Mouse (Mus musculus) bone marrow macrophage, adult 2 months (primary cell): ENCODE measurements at regions not wholly inside any gene's neighbourhood (a gene's known extent, or its start where the extent isn't known, plus 50 kb on each side); places are given as distances from the start of the nearest gene placed in this dataset.

Experiments used
- H3K27ac ChIP-seq: 2 replicates; pipeline ENCODE4 v1.5.1; 2012; ENCODE audit warnings: low read depth, low read length; ENCODE audit not compliant: insufficient read depth
- H3K4me1 ChIP-seq: 2 replicates; pipeline ENCODE4 v1.6.1; 2012; ENCODE audit warnings: low read length; ENCODE audit not compliant: control insufficient read depth, insufficient read depth
- H3K4me3 ChIP-seq: 2 replicates; pipeline ENCODE4 v1.5.1; 2012; ENCODE audit warnings: mild to moderate bottlenecking, low read length, moderate library complexity; ENCODE audit not compliant: insufficient read depth
- CTCF ChIP-seq: IDR thresholded peaks from 2 replicates; pipeline ENCODE4 v1.5.1; 2012; ENCODE audit warnings: low read depth, mild to moderate bottlenecking, low read length, moderate library complexity
- POLR2A ChIP-seq: IDR thresholded peaks from 2 replicates; pipeline ENCODE4 v1.6.1; 2012; ENCODE audit warnings: mild to moderate bottlenecking, low read depth, low read length, borderline replicate concordance

- TF ChIP-seq CTCF (no peak), POLR2A (no peak)
- Histone ChIP-seq H3K4me3 (no peak overlapping the region), H3K27ac (no peak overlapping the region), H3K4me1 (peaks cover 3% of the 10 kb centered on the region)
These were observed 172.9 kb upstream of the Slc24a5 start for GRCm38 (mm10) chr2:124895002-124895401.

GRCm38 (mm10) chr2:124903556-124903955, 164.4 kb upstream of the Slc24a5 start:
- H3K4me3 ChIP-seq: no peak overlapping the region
- H3K27ac ChIP-seq: no peak overlapping the region
- H3K4me1 ChIP-seq: no peaks in the 10 kb centered on the region
- no peak for TF ChIP-seq POLR2A
- TF ChIP-seq CTCF: no peak

DNA sequence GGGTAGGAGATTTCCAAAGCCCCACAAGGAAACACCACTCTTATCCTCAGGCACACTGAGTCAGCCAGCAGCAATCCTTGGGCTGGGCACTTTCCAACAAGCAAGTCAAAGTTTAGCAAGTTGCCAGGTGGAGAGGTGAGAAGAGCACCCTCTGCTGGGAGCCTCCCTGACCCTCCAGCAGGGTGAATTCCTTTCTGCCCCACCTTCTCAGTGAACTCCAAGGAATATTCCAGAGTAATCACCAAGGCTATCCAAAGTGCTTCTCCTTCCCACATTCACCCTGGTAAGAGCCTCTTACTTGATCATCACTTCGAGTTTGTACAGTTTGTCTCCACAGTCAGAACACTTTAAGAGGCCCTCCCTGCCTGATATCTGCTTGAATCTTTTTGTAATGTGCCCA, 162.8 kb upstream of the Slc24a5 start:
- Histone ChIP-seq H3K4me1 (no peaks in the 10 kb centered on the region), H3K27ac (no peak overlapping the region), H3K4me3 (no peak overlapping the region)
- TF ChIP-seq POLR2A (no peak), CTCF (no peak)

- no peak overlapping the region for H3K27ac ChIP-seq
- H3K4me3 ChIP-seq: no peak overlapping the region
- no peaks in the 10 kb centered on the region for H3K4me1 ChIP-seq
- TF ChIP-seq CTCF (no peak), POLR2A (no peak)
These were observed 148.8 kb upstream of the Slc24a5 start for GRCm38 (mm10) chr2:124918986-124919761.

DNA sequence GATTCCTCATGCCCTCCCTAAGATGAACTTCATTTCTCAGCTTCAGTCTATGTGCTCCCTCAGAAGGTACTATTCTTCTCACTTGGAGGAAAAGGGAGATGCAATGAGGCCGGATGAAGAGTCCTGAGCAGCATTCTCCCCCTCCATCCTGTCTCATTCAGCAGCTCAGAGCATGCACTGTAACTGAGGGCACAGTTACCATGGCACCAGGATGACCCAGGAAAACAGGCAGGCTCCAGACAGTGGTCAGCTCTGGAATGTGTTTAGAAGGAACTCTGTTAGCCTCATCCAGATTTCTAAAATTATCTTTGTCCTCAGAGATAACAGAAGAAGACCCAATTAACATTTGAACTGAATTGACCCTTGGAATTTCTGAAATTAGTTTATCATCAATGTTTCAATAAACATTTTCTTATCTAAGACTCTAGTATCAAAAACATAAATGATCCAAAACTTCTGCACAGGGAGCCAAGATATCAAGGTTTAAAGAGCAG, 148.1 kb upstream of the Slc24a5 start:
- H3K27ac ChIP-seq: no peak overlapping the region
- no peak overlapping the region for H3K4me3 ChIP-seq
- TF ChIP-seq CTCF (no peak), POLR2A (no peak)
- no peaks in the 10 kb centered on the region for H3K4me1 ChIP-seq

- no peak overlapping the region for H3K4me3 ChIP-seq
- H3K4me1 ChIP-seq: no peaks in the 10 kb centered on the region
- H3K27ac ChIP-seq: no peak overlapping the region
- TF ChIP-seq CTCF (no peak), POLR2A (no peak)
These were observed 147.7 kb upstream of the Slc24a5 start for GRCm38 (mm10) chr2:124920265-124920664.

DNA sequence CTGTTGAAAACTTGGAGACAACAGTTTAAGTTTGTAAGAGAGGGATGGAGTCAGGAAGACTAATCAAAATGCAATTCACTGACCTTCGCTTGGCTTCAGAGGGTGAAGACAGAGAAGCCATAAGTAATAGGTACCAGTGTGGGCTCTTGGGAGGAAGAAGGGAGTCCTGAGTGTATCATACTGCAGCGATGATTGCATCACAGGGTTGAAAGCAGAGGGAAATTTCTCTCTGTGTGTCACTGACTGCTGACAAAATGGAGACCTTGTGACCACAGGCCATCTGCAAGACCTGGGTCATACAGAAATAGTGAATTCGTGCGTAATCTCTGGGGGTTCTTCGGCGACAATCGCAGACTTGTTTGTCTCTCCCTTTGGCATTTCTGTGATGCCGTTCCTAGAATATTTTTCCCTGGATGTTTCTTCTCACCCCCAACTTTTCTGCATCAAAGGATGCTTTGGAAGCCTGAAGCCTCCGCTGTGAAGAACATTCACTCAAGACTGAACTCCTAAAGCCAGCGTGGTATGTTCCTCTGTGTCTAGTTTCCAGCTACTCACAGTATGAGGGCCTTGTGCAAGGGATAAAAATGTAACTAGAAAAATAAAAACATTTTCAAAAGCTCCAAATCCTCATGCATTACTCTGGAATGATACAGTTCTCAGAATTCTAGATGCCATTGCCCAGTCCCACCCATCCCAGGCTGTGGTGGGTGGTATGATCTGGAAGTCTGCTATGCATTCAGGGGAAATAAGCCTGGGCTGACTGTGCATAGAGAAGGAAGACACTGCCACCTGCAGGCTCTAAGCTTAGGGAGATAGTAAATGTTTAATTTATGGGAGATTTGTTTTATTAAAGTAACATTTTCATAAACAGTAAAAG, 139.8 kb upstream of the Slc24a5 start:
- peak; percentile 48; the same call in 1 of the 2 replicates for TF ChIP-seq CTCF
- TF ChIP-seq POLR2A: no peak
- peaks cover 5% of the 10 kb centered on the region for H3K4me1 ChIP-seq
- H3K4me3 ChIP-seq: no peak overlapping the region
- H3K27ac ChIP-seq: no peak overlapping the region

DNA sequence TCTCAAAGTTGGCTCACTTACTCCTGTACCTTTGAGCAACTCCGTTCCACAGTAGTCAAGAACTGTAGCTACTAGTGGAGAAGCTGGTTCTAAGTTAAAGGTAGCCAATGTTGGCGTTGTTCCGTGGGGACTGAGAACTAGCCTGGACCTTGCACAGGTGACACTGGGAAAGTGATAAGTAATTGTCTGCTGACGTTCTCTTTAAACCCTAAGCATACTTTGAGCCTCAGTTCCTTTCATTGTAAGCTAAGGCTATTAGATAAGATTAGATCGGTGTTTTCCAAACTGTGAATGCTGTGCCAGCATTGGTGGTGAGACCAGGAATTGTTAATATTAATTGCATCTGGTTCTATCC, 139.2 kb upstream of the Slc24a5 start:
- Histone ChIP-seq H3K27ac (no peak overlapping the region), H3K4me1 (peaks cover 5% of the 10 kb centered on the region), H3K4me3 (no peak overlapping the region)
- TF ChIP-seq CTCF (no peak), POLR2A (no peak)

DNA sequence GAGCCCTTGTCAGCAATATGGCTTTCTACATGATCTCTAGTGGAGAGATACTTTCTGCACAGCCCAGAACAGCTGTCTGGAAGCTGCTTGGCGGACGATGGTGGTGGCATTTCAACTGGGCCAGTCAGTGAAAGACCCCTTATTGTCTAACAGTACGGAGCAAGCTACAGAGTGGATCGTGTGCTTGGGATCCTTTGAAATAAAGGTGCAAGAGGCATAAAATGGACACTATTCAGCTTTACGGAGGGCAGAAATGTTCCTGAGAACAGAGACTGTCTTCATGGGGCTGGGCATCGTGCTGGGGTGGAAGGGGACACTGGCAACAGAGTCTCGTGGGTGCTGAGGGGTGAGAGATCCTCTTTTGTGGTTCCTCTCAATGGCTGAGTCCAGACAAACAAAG, 137.2 kb upstream of the Slc24a5 start:
- TF ChIP-seq CTCF: no peak
- no peak for TF ChIP-seq POLR2A

GRCm38 (mm10) chr2:124932566-124932965, 135.4 kb upstream of the Slc24a5 start:
- Histone ChIP-seq H3K4me3 (no peak overlapping the region), H3K27ac (no peak overlapping the region), H3K4me1 (peaks cover 5% of the 10 kb centered on the region)
- TF ChIP-seq POLR2A (no peak), CTCF (no peak)

More for the DNA sequence above, 137.2 kb upstream of the Slc24a5 start:
- Histone ChIP-seq H3K4me1 (peaks cover 5% of the 10 kb centered on the region), H3K27ac (no peak overlapping the region), H3K4me3 (no peak overlapping the region)
